Mouse (Mus musculus) liver, postnatal 0 days (tissue): Measurements from ENCODE around the gene Gucy2d.

Source experiments
- CTCF ChIP-seq: sonication (generic); IDR thresholded peaks from 2 replicates; pipeline ENCODE4 v1.5.1; 2016; ENCODE audit warnings: antibody characterized with exemption, low read depth
- EP300 ChIP-seq: IDR thresholded peaks from 2 replicates; pipeline ENCODE4 v1.6.1; 2016; ENCODE audit warnings: antibody characterized with exemption, low read depth, mild to moderate bottlenecking

- no peak for TF ChIP-seq EP300
- TF ChIP-seq CTCF: no peak
These were observed 62.7 kb downstream of the Gucy2d start for GRCm38 (mm10) chr7:98502921-98503320.
